Mouse (Mus musculus): ENCODE measurements around the gene Ltb4r2.

- TF ChIP-seq POLR2A (IDR thresholded peaks at IDR 0.05; ENCODE audit: low read depth, low read length) (no peak), CTCF (IDR thresholded peaks at IDR 0.05; ENCODE audit: extremely low read depth, insufficient read depth, insufficient read length, insufficient replicate concordance) (no peak)
Observed at GRCm38 (mm10) chr14:55783171-55783957, 22.1 kb downstream of the Ltb4r2 start.
